Mouse (Mus musculus) E14TG2a.4 (cell line): ENCODE data around the gene Gm867.

Source experiments
- CTCF ChIP-seq: conservative IDR thresholded peaks from 2 replicates; pipeline ENCODE4 v1.5.1; 2014; ENCODE audit warnings: low read length
- NANOG ChIP-seq: IDR thresholded peaks from 2 replicates; pipeline ENCODE4 v1.6.1; 2014; ENCODE audit warnings: borderline replicate concordance, low read length, mixed read lengths

- no peak for TF ChIP-seq CTCF
- no peak for TF ChIP-seq NANOG
These were observed 33.6 kb downstream of the Gm867 start for GRCm38 (mm10) chr10:75906882-75907281.
